Mouse (Mus musculus) forebrain, embryonic 10.5 days (tissue): ENCODE measurements at regions not wholly inside any gene's neighbourhood (a gene's known extent, or its start where the extent isn't known, plus 50 kb on each side); places are given as distances from the start of the nearest gene placed in this dataset.

Experiments
- DNase-seq: peaks from one replicate; pipeline ENCODE4 v3.0.0-alpha.2; 2017; ENCODE audit warnings: low spot score; ENCODE audit errors: extremely low spot score
- H3K27ac ChIP-seq: fragments of 300-500 bp; sonication (generic); 2 replicates; pipeline ENCODE4 v1.5.1; 2016; ENCODE audit warnings: mild to moderate bottlenecking
- H3K27me3 ChIP-seq: fragments of 300-500 bp; sonication (generic); 2 replicates; pipeline ENCODE4 v1.6.1; 2016; ENCODE audit warnings: mild to moderate bottlenecking; ENCODE audit not compliant: poor library complexity, severe bottlenecking
- H3K36me3 ChIP-seq: fragments of 300-500 bp; sonication (generic); replicated peaks from 2 replicates; pipeline ENCODE4 v1.6.1; 2016; ENCODE audit warnings: mild to moderate bottlenecking, moderate library complexity
- H3K4me1 ChIP-seq: fragments of 300-500 bp; sonication (generic); 2 replicates; pipeline ENCODE4 v1.6.1; 2016
- H3K4me3 ChIP-seq: fragments of 300-500 bp; sonication (generic); 2 replicates; pipeline ENCODE4 v1.5.1; 2016; ENCODE audit warnings: mild to moderate bottlenecking, moderate library complexity
- H3K9me3 ChIP-seq: fragments of 300-500 bp; sonication (generic); 2 replicates; pipeline ENCODE4 v1.6.1; 2016; ENCODE audit warnings: mild to moderate bottlenecking, moderate library complexity
- WGBS: fragments of 180-500 bp; shearing (Covaris S2); methylation state at CpG from one replicate; pipeline ENCODE4 v1.1.7; 2016; 5-methylcytosine and 5-hydroxymethylcytosine counted together

DNA sequence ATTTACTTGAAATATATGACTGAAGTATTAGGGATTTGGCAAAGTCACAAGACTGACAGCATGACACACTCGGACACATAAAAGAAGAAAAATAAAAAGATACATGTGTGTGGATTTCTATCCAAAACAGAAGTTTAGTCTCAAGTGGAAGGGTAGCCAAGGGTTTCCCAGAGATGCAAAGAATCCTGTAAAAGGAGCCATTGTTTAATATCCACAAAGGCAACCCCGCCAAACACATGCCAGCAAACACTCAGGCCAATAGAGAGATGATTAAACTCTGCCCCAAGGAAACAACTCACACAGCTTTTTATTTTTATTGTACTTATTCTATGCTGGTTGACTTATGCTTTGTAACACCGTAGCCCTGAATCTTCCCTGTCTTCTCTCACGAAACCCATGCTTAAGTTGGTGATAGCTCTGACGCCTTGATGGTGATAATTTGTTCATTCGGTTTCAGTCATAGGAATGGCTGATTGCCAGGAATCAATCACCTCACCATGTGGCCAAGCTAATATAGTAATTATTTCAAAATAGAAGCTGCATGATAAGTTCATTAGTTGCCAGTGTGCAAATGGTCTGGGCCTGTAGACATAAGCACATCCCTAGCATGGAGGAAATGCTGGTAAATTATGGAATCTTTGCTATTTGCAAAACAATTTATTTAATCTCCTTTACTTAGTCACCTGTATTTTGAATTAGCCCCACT is 194.4 kb downstream of the Rnd3 start:
- 74% methylated on average over 6 of the region's 6 CpGs for WGBS
- H3K9me3 ChIP-seq, result no peaks in the 10 kb centered on the region
- H3K4me3 ChIP-seq, result no peak overlapping the region
- peaks cover 7% of the 10 kb centered on the region for H3K4me1 ChIP-seq
- no peaks in the 10 kb centered on the region for H3K27me3 ChIP-seq
- no peak for DNase-seq
- H3K27ac ChIP-seq, result no peak overlapping the region
- no peaks in the 10 kb centered on the region for H3K36me3 ChIP-seq

DNA sequence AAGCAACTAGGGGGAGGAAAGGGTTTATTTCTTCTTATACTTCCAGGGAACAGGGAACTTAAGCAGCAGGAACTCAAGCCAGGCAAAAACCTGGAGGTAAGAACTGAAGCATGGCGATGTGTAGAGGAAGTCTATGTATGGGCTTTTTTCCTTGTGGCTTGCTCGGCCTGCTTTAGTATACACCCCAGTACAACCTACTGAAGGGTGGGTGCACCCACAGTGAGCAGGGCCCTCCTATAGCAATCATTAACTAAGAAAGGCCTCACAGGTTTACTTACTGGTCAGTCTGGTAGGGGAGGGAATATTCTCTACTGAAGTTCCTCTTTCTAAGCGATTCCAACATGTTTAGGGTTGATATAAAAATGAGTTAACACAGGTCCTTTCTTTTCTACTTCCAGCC is 197.9 kb downstream of the Rnd3 start:
- Histone ChIP-seq H3K4me3 (no peak overlapping the region), H3K27me3 (no peaks in the 10 kb centered on the region), H3K9me3 (no peaks in the 10 kb centered on the region), H3K4me1 (peaks cover 7% of the 10 kb centered on the region), H3K36me3 (no peaks in the 10 kb centered on the region), H3K27ac (no peak overlapping the region)
- DNase-seq, result no peak
- 92% methylated on average over 3 of the region's 3 CpGs for WGBS

DNA sequence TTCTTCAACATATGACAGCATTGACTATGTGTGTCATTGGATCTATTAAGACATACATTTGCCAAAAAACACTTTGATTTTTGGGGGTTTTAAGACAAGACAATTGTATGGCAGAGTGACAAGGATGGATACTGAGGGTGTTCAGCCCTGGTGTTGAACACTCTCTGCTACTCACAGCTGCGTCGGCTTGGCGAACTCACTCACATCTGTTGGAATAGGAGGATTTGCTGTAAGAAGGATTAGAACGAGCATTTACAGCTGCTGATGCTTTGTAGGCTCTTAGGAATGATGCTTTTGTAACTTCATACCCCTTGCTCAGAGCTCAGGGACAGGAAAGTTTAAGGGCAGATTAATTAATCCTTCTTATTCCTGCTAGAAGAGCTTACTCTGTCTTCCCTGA is 199.2 kb downstream of the Rnd3 start:
- WGBS, result 81% methylated on average over 4 of the region's 4 CpGs
- H3K27me3 ChIP-seq, result no peaks in the 10 kb centered on the region
- no peak overlapping the region for H3K4me3 ChIP-seq
- no peaks in the 10 kb centered on the region for H3K36me3 ChIP-seq
- H3K4me1 ChIP-seq, result peaks cover 13% of the 10 kb centered on the region
- no peaks in the 10 kb centered on the region for H3K9me3 ChIP-seq
- no peak for DNase-seq
- no peak overlapping the region for H3K27ac ChIP-seq

DNA sequence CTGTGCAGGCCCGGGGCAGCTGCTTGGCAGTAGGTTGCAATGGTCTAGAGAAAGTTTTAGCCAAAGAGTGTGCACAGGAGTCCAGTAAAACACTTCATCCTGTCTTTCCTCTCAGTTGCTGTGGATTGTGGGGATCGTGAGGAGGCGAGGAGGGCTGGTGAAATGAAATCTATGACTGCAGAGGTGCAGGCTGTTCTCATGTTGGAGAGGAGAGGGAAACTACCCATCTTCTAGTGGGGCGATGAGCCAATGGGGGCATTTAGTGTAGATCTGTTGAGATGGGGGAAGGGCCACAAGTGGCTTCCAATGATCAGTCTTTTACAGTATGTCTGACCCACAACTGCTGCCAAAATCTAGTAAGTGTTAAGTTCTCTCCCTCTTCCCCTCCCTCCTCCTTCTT is 203.4 kb downstream of the Rnd3 start:
- Histone ChIP-seq H3K9me3 (no peaks in the 10 kb centered on the region), H3K27ac (no peak overlapping the region), H3K4me3 (no peak overlapping the region), H3K36me3 (no peaks in the 10 kb centered on the region), H3K27me3 (no peaks in the 10 kb centered on the region), H3K4me1 (peaks cover 21% of the 10 kb centered on the region)
- WGBS, result 93% methylated on average over 4 of the region's 4 CpGs
- DNase-seq, result no peak

DNA sequence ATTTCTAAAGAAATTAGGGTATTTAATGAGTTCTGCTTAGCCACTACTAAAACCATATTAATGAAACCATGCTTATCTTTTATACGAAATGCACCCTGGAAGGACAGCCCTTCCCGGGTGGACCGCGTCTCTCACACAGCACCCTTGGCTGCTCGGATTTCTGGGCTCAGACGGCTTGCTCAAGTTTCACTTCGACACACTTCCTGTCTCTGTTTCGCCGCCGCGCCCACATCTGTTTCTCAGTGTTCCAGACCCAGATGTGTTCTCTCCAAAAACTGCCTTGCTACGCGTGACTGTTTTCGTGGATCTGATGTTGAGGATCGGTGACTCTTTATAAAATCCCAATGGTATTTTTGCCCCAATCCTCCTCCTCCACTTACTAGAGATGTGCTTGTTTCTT is 205.7 kb downstream of the Rnd3 start:
- 81% methylated on average over 15 of the region's 15 CpGs for WGBS
- Histone ChIP-seq H3K27me3 (no peaks in the 10 kb centered on the region), H3K27ac (no peak overlapping the region)

DNA sequence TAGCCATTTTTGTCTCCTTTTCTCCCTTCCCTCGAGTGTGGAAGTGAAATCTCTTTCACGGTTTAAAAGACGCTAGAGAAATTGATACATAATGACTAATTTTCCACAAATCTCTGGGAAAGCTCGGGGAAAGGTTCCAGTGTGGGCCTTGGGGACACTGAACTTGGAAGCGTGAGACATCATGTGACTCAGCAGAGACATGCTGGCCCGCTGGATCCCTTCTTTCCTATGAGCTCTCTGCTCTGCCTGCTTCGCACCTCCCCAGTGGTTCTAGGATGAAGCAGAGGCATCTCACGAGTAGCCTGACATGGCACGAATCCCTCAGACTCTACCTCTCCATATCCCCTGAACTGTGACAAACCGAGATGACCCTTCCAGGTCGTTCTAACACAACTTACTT is 206.2 kb downstream of the Rnd3 start:
- H3K36me3 ChIP-seq, result no peaks in the 10 kb centered on the region
- 86% methylated on average over 11 of the region's 11 CpGs for WGBS
- no peak overlapping the region for H3K27ac ChIP-seq

More for the DNA sequence above, 205.7 kb downstream of the Rnd3 start:
- Histone ChIP-seq H3K36me3 (no peaks in the 10 kb centered on the region), H3K9me3 (no peaks in the 10 kb centered on the region), H3K4me1 (peaks cover 21% of the 10 kb centered on the region), H3K4me3 (no peak overlapping the region)
- no peak for DNase-seq

DNA sequence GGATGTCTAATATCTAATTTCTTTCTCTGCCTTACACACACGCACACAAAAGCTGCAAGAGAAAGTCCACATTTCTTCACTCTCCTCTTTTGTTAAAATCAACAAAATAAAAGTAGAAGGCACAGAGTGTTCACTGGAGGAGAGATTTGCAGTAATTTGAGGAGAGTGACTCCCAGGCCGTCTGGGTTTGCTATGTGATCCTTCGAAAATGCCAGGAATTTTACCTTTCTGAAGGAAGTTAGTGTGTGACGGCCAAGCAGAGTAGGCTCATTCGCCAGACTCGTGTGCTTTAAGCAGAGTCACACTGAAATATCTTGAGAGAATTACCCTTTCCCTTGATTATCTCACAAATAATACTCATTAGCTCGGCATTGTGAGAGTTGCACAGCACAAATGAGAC is 216.0 kb downstream of the Rnd3 start:
- no peaks in the 10 kb centered on the region for H3K27me3 ChIP-seq
- peak overlapping the region; percentile 46; the same call in 1 of the 2 replicates for H3K27ac ChIP-seq
- DNase-seq, result no peak
- H3K9me3 ChIP-seq, result no peaks in the 10 kb centered on the region
- 37% methylated on average over 7 of the region's 7 CpGs for WGBS
- no peaks in the 10 kb centered on the region for H3K36me3 ChIP-seq
- no peak overlapping the region for H3K4me3 ChIP-seq
- peaks cover 9% of the 10 kb centered on the region for H3K4me1 ChIP-seq

More for the DNA sequence above, 206.2 kb downstream of the Rnd3 start:
- Histone ChIP-seq H3K27me3 (no peaks in the 10 kb centered on the region), H3K4me3 (no peak overlapping the region), H3K4me1 (peaks cover 21% of the 10 kb centered on the region), H3K9me3 (no peaks in the 10 kb centered on the region)
- no peak for DNase-seq

DNA sequence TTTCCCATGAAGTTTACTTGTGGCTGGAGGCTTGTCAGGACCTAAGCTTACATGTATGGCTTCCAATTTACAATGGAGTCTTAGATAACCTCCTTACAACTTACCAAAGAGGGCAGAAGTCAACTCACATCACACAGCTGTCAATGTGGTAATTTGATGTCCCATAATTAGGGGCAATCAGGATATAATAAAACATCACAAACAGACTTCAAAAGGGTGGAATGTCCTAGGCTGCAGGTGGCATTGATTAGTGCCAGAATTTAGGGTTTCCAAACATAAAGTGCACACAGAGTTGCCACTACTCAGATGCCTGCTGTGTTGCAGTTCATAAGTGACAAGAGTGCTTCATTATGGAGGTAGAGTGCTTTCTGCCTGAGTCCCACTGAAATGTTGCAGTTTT is 227.9 kb downstream of the Rnd3 start:
- Histone ChIP-seq H3K4me3 (no peak overlapping the region), H3K27me3 (no peaks in the 10 kb centered on the region), H3K4me1 (peaks cover 17% of the 10 kb centered on the region), H3K9me3 (no peaks in the 10 kb centered on the region), H3K27ac (no peak overlapping the region), H3K36me3 (no peaks in the 10 kb centered on the region)
- no peak for DNase-seq

DNA sequence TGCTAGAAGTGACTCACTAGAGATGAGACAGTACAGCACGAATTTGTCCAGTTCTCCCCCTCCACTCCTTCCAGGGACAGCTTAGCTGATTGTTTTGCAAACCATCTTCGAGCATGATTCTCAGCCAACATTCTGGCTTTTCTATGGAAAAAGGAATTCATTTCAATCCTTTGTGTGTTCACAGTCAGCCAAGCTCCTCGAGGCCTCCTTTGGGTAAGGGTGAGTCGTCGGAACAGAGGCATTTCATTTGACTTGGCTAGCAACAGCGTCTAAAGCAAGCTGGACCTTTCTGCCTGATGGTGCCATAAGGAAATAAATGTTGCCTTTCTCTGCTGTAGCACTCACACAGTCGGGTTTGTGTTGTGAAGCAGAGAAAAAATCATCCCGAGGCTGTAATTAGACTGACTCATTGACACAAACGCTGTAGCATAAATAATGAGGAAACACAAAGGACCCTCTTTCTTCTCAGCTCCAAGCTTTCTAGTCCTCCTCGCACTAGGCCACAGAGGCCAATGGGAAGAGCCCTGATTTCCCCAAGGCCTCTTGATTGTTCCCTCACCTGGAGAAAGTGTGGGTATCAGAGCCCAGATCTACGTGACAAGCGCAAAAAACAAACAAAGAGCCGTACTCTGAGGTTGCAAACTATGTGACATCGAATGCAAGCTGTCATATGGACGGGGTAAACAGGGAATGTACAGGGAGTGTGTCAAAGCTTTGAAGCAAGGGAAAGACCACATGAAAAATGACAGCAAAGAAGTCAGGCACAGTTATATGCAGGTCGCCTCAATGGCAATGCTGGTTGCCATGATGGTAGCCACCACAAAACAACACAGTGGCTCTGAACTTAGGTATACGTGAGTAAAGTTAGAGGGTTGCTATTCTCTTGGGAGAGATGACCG is 232.3 kb downstream of the Rnd3 start:
- 50% methylated on average over 18 of the region's 18 CpGs for WGBS
- no peaks in the 10 kb centered on the region for H3K36me3 ChIP-seq
- H3K27ac ChIP-seq, result peak overlapping the region; percentile 77
- no peak overlapping the region for H3K4me3 ChIP-seq
- H3K4me1 ChIP-seq, result peaks cover 26% of the 10 kb centered on the region
- no peaks in the 10 kb centered on the region for H3K9me3 ChIP-seq
- peak; percentile 18 for DNase-seq
- no peaks in the 10 kb centered on the region for H3K27me3 ChIP-seq

DNA sequence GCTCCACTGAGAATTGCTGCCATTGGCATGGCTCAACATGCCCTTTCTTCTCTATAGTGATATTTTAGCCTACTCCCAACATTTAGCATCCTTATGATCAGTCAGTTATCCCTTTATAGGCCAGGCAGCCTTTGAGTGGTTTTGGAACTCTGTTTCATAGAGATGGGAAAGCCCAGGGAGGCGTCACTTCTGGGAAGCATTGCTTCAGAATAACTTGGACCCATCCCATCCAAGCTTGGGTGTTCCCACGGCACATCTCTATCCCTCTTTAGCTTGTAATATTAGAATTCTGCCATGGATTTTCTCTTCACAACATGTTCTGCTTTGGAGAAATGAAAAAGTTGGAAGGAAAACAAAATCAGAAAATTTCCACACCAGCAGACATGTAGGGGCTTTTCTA is 233.8 kb downstream of the Rnd3 start:
- peaks cover 26% of the 10 kb centered on the region for H3K4me1 ChIP-seq
- no peaks in the 10 kb centered on the region for H3K27me3 ChIP-seq
- H3K4me3 ChIP-seq, result no peak overlapping the region
- no peaks in the 10 kb centered on the region for H3K9me3 ChIP-seq
- 89% methylated on average over 2 of the region's 2 CpGs for WGBS
- no peak overlapping the region for H3K27ac ChIP-seq
- H3K36me3 ChIP-seq, result no peaks in the 10 kb centered on the region
- DNase-seq, result no peak

DNA sequence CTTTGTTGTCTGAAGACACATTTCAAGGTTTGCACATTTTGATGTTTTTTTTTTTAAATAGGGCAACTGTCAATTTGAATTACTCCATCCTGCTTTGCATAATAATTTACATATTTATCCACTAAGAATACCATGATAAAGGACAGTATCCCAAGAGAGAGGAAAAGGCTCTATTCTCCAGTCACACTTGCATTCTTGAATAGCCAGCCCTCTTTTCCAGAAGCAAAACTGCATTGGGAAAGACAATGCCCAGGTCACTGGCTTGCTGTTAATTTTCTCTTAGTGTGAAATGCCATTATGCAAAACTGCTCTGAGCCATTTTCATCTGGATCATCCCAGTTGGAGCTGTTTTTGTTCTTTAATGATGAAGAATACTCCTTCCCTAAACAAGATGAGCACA is 234.7 kb downstream of the Rnd3 start:
- H3K36me3 ChIP-seq, result no peaks in the 10 kb centered on the region
- no peak overlapping the region for H3K27ac ChIP-seq
- no peaks in the 10 kb centered on the region for H3K9me3 ChIP-seq
- no peaks in the 10 kb centered on the region for H3K27me3 ChIP-seq
- peaks cover 26% of the 10 kb centered on the region for H3K4me1 ChIP-seq
- no peak overlapping the region for H3K4me3 ChIP-seq
- DNase-seq, result no peak

DNA sequence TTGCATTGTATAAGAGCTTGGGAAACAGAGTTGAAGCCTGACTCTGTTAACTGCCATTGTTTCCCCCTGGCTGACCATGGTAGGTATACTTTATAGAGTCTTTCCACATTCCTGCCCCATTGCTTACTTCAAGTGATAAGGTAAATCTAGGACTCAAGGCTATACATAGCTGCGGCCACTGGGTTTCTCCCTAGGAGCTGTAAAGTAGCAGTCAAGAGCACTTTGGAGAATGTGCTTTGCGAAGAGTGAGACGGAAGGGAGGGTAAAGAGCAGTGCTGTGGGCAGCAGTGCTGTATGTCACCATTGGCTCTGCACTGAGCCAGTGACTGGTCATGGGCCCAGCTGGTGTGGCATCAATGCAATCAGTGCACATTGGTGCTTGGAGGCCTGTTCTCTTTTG is 240.1 kb downstream of the Rnd3 start:
- H3K27me3 ChIP-seq, result no peaks in the 10 kb centered on the region
- H3K27ac ChIP-seq, result no peak overlapping the region
- DNase-seq, result no peak
- H3K9me3 ChIP-seq, result no peaks in the 10 kb centered on the region
- 93% methylated on average over 3 of the region's 3 CpGs for WGBS
- H3K4me1 ChIP-seq, result peaks cover 8% of the 10 kb centered on the region; the same call in 1 of the 2 replicates
- H3K36me3 ChIP-seq, result no peaks in the 10 kb centered on the region
- no peak overlapping the region for H3K4me3 ChIP-seq

DNA sequence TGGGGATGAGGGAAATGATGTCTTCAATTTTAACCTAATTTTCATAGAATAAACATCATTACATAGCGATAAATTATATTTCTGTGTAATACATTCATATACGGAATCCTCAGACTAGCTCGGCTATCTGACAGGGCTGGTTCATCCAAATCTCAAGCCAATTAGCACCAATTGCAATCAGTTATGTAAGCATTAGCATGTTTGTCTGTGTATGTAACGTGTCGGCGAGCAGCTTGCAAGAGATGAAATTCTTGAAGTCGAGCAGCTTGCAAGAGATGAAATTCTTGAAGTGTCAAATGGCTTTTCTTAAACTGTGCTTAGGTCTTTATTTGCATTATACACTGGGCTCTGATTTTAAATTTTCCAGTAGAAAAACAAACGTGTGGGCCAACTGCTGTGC is 246.2 kb downstream of the Rnd3 start:
- Histone ChIP-seq H3K27me3 (no peaks in the 10 kb centered on the region), H3K27ac (no peak overlapping the region), H3K4me3 (no peak overlapping the region), H3K4me1 (peaks cover 24% of the 10 kb centered on the region), H3K9me3 (no peaks in the 10 kb centered on the region), H3K36me3 (no peaks in the 10 kb centered on the region)
- DNase-seq, result no peak
- 77% methylated on average over 8 of the region's 8 CpGs for WGBS
